Mouse (Mus musculus): ENCODE results near the gene Copz1. TPM values are rescaled to one million over a fixed set of nuclear protein-coding genes. Genes with fewer than 3 reads are reported as not detected.
"Not testable (repeated sequence)": the region's sequence is repeated elsewhere in the genome, so short reads cannot be mapped to it uniquely, and the experiment has no call there.

Copz1 gene
- 288 and 291 TPM in 2 replicates for polyA plus RNA-seq (2016; fragmentation: Nextera tagmentation; extraction: Ambion mirVana)

- H3K36me3 ChIP-seq: 0 out of 2 replicates have a peak, but pooled peaks cover 2% of the 10 kb centered on the region
- H3K9me3 ChIP-seq (replicated peaks): no peaks in the 10 kb centered on the region
- WGBS: under 1% methylated on average over 38 of the region's 38 CpGs
- H3K4me1 ChIP-seq: peaks cover 20% of the 10 kb centered on the region
- H3K27ac ChIP-seq (replicated peaks): peak within 1 kb of the TSS; percentile 91
- H3K4me3 ChIP-seq: peak within 1 kb of the TSS; percentile 93
- DNase-seq (ENCODE audit: low spot score): peak; percentile 96
- no peaks in the 10 kb centered on the region for H3K27me3 ChIP-seq (ENCODE audit: low read depth, poor library complexity, severe bottlenecking)
Observed at GRCm38 (mm10) chr15:103272419-103273279, at the start of gene Copz1. Copz1 (plus strand) TSS chr15:103272714.

GRCm38 (mm10) chr15:103224161-103224560 lies 48.4 kb upstream of the Copz1 start:
- Histone ChIP-seq H3K9me3 (replicated peaks) (no peaks in the 10 kb centered on the region), H3K36me3 (peaks cover 43% of the 10 kb centered on the region), H3K4me1 (peaks cover 10% of the 10 kb centered on the region; the same call in 1 of the 2 replicates), H3K27ac (replicated peaks) (no peak overlapping the region), H3K4me3 (no peak overlapping the region), H3K27me3 (ENCODE audit: low read depth, poor library complexity, severe bottlenecking) (no peaks in the 10 kb centered on the region)
- DNase-seq (ENCODE audit: low spot score): no peak
- 85% methylated on average over 2 of the region's 2 CpGs for WGBS

GRCm38 (mm10) chr15:103227022-103227421 lies 45.5 kb upstream of the Copz1 start:
- 88% methylated on average over 3 of the region's 3 CpGs for WGBS
- DNase-seq (ENCODE audit: low spot score): no peak
- Histone ChIP-seq H3K27ac (replicated peaks) (no peak overlapping the region), H3K36me3 (peaks cover 23% of the 10 kb centered on the region), H3K27me3 (ENCODE audit: low read depth, poor library complexity, severe bottlenecking) (no peaks in the 10 kb centered on the region), H3K9me3 (replicated peaks) (no peaks in the 10 kb centered on the region), H3K4me3 (no peak overlapping the region), H3K4me1 (peaks cover 6% of the 10 kb centered on the region; the same call in 1 of the 2 replicates)

- Histone ChIP-seq H3K27ac (replicated peaks) (no peak overlapping the region), H3K27me3 (ENCODE audit: low read depth, poor library complexity, severe bottlenecking) (no peaks in the 10 kb centered on the region), H3K9me3 (replicated peaks) (no peaks in the 10 kb centered on the region), H3K4me1 (peaks cover 6% of the 10 kb centered on the region; the same call in 1 of the 2 replicates), H3K36me3 (peaks cover 21% of the 10 kb centered on the region), H3K4me3 (no peak overlapping the region)
- 87% methylated on average over 2 of the region's 2 CpGs for WGBS
- DNase-seq (ENCODE audit: low spot score): no peak
Observed at GRCm38 (mm10) chr15:103227572-103227971, 44.9 kb upstream of the Copz1 start.

- Histone ChIP-seq H3K4me1 (peaks cover 6% of the 10 kb centered on the region; the same call in 1 of the 2 replicates), H3K36me3 (peaks cover 22% of the 10 kb centered on the region), H3K27me3 (ENCODE audit: low read depth, poor library complexity, severe bottlenecking) (no peaks in the 10 kb centered on the region), H3K9me3 (replicated peaks) (no peaks in the 10 kb centered on the region), H3K27ac (replicated peaks) (no peak overlapping the region), H3K4me3 (no peak overlapping the region)
- WGBS: 82% methylated on average over 2 of the region's 2 CpGs
- DNase-seq (ENCODE audit: low spot score): no peak
Observed at GRCm38 (mm10) chr15:103228904-103229303, 43.6 kb upstream of the Copz1 start.

GRCm38 (mm10) chr15:103233119-103233518 lies 39.4 kb upstream of the Copz1 start:
- DNase-seq (ENCODE audit: low spot score): no peak
- Histone ChIP-seq H3K27me3 (ENCODE audit: low read depth, poor library complexity, severe bottlenecking) (no peaks in the 10 kb centered on the region), H3K36me3 (peaks cover 53% of the 10 kb centered on the region), H3K27ac (replicated peaks) (no peak overlapping the region), H3K9me3 (replicated peaks) (peaks cover 11% of the 10 kb centered on the region; the same call in 1 of the 2 replicates), H3K4me1 (peaks cover 12% of the 10 kb centered on the region), H3K4me3 (no peak overlapping the region)
- 94% methylated on average over 2 of the region's 2 CpGs for WGBS

GRCm38 (mm10) chr15:103237295-103237694 lies 35.2 kb upstream of the Copz1 start:
- no peak overlapping the region for H3K27ac ChIP-seq (replicated peaks)
- H3K9me3 ChIP-seq (replicated peaks): peaks cover 11% of the 10 kb centered on the region; the same call in 1 of the 2 replicates
- WGBS: 97% methylated on average over 7 of the region's 7 CpGs
- no peaks in the 10 kb centered on the region for H3K27me3 ChIP-seq (ENCODE audit: low read depth, poor library complexity, severe bottlenecking)
- H3K36me3 ChIP-seq: peaks cover 65% of the 10 kb centered on the region
- no peak for DNase-seq (ENCODE audit: low spot score)
- peaks cover 23% of the 10 kb centered on the region for H3K4me1 ChIP-seq
- H3K4me3 ChIP-seq: no peak overlapping the region

- peaks cover 67% of the 10 kb centered on the region for H3K36me3 ChIP-seq
- under 1% methylated on average over 26 of the region's 26 CpGs for WGBS
- peaks cover 41% of the 10 kb centered on the region for H3K4me1 ChIP-seq
- no peaks in the 10 kb centered on the region for H3K27me3 ChIP-seq (ENCODE audit: low read depth, poor library complexity, severe bottlenecking)
- H3K9me3 ChIP-seq (replicated peaks): peaks cover 11% of the 10 kb centered on the region; the same call in 1 of the 2 replicates
- peak overlapping the region; percentile 98 for H3K27ac ChIP-seq (replicated peaks)
- DNase-seq (ENCODE audit: low spot score): peak; percentile 96
- peak overlapping the region; percentile 78 for H3K4me3 ChIP-seq
Observed at GRCm38 (mm10) chr15:103239130-103239684, 33.3 kb upstream of the Copz1 start.

GRCm38 (mm10) chr15:103239685-103240159 lies 32.8 kb upstream of the Copz1 start, which contains the start of gene Cbx5:
Cbx5 (minus strand) TSS chr15:103239816.
- H3K4me1 ChIP-seq: peaks cover 41% of the 10 kb centered on the region
- peak; percentile 97 for DNase-seq (ENCODE audit: low spot score)
- H3K36me3 ChIP-seq: peaks cover 62% of the 10 kb centered on the region
- H3K4me3 ChIP-seq: peak within 1 kb of the TSS; percentile 78
- WGBS: under 1% methylated on average over 39 of the region's 39 CpGs
- H3K27ac ChIP-seq (replicated peaks): peak within 1 kb of the TSS; percentile 98
- peaks cover 7% of the 10 kb centered on the region; the same call in 1 of the 2 replicates for H3K9me3 ChIP-seq (replicated peaks)
- H3K27me3 ChIP-seq (ENCODE audit: low read depth, poor library complexity, severe bottlenecking): no peaks in the 10 kb centered on the region

- Histone ChIP-seq H3K27me3 (ENCODE audit: low read depth, poor library complexity, severe bottlenecking) (no peaks in the 10 kb centered on the region), H3K36me3 (peaks cover 62% of the 10 kb centered on the region), H3K4me1 (peaks cover 46% of the 10 kb centered on the region), H3K9me3 (replicated peaks) (peaks cover 4% of the 10 kb centered on the region; the same call in 1 of the 2 replicates), H3K27ac (replicated peaks) (peak within 1 kb of the TSS; percentile 98), H3K4me3 (peak within 1 kb of the TSS; percentile 78)
- under 1% methylated on average over 47 of the region's 47 CpGs for WGBS
- DNase-seq (ENCODE audit: low spot score): peak; percentile 92
Observed at GRCm38 (mm10) chr15:103240160-103241028, 32.1 kb upstream of the Copz1 start, which contains the start of gene Hnrnpa1. Hnrnpa1 (plus strand) TSS chr15:103240432.

GRCm38 (mm10) chr15:103241071-103242018 lies 31.2 kb upstream of the Copz1 start:
- peaks cover 62% of the 10 kb centered on the region for H3K36me3 ChIP-seq
- peaks cover 49% of the 10 kb centered on the region for H3K4me1 ChIP-seq
- DNase-seq (ENCODE audit: low spot score); H3K27me3 ChIP-seq (ENCODE audit: low read depth, poor library complexity, severe bottlenecking); H3K9me3 ChIP-seq (replicated peaks): not testable (repeated sequence)
- peak overlapping the region; percentile 98 for H3K27ac ChIP-seq (replicated peaks)
- 17% methylated on average over 12 of the region's 12 CpGs for WGBS
- H3K4me3 ChIP-seq: peak overlapping the region; percentile 78
